Mouse (Mus musculus): Measurements from ENCODE around the gene Ccdc152.
A peak's percentile ranks its signal among the peaks of the same experiment; 100 is the strongest.

Ccdc152 gene

DNA sequence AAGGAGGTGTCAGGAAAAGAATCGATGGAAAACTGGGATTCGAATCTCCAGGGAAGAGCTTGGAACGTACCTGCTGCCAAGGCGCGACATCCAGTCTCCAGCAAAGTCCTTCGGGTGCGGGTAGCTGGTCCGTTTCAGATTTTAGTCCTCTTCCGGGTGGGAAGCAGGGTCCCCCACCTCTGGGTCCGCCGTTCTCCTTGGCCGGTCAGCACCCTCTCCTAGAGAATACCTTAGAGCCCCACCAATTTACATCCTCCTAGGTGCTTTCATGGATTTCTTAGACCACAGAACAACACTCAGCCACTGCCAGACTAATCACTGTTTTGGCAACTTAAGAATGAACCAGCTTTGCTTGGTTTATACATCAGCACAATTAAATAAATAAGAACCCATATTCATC is at the start of gene Ccdc152:
TSS of gene Ccdc152 (minus strand) at position 101 of the 400 bp plus-strand sequence.
- DNase-seq (ENCODE audit: low spot score in 2 of 2): no peak

DNA sequence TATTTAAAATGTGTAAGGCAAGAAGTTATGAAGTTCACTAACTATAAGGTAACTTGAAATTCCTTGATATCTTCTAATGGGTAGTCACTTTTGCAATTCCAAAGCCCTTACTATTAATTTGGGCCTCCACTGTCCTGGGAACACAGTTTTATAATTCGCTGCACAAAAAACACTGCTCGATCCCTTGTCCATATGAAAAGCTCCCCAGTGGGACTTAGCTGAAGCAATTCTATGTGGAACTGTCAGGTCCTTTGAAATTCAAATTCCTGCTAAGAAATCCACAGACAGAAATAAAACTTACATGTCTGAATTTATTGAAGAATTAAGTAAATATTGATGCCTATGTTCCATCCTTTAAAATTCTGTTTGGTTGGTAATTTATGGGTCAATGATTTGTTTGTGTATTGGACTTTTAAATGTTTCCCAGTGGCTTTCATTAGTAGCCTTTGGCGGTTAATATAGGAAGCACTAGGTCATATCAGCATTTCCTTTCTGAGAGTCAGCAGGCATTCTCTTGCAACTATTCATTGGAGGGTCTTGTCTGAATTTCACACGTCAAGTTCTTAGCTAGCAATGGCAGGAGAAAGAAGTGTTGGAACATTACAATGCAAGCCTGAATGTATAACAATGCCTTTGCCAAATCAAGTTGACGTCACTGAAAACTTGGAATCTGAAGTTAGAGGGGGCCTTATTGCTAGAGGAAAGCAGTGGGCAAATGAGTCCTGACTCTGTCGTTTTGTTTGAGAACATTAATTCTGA is 46.2 kb upstream of the Ccdc152 start:
- no peak for DNase-seq (ENCODE audit: low spot score in 2 of 2)

DNA sequence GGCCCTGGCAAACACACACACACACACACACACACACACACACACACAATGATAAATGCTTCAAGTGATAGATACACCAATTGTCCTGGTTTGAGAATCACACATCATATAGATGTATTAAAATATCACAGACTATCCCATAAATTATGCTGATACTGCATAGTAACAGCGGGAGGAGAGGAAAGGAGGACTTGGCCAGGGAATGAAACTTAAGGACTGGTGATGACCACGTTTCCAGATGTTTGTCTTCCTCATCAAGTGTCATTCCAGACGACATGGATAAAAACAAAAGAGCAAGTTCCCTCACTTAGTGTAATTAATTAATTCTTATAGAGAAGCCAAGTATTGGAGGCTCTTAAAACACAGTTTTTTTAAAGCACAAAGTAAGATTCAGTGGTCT is 43.4 kb upstream of the Ccdc152 start:
- no peak for DNase-seq (ENCODE audit: low spot score in 2 of 2)

DNA sequence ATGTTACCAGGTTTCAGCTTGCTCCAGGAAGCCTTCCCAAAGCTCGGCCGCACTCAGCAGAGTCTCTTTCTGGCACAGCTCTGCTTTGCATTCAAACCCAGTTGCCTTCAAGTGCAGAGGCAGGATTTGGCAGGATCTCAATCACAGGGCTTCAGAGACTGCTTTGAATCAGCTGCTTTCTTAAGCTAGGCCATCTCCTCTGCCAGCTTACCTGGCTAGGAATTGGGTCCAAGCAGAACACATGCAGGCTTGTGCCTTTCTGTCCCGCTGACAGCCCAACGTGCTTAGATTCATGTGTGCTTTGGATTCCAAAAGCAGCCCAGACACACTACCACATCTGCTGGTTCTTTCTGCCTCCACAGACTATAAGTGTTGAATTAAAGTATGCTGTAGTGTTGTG is 41.2 kb upstream of the Ccdc152 start:
- DNase-seq (ENCODE audit: low spot score in 2 of 2): peak; percentile 31 to 45

DNA sequence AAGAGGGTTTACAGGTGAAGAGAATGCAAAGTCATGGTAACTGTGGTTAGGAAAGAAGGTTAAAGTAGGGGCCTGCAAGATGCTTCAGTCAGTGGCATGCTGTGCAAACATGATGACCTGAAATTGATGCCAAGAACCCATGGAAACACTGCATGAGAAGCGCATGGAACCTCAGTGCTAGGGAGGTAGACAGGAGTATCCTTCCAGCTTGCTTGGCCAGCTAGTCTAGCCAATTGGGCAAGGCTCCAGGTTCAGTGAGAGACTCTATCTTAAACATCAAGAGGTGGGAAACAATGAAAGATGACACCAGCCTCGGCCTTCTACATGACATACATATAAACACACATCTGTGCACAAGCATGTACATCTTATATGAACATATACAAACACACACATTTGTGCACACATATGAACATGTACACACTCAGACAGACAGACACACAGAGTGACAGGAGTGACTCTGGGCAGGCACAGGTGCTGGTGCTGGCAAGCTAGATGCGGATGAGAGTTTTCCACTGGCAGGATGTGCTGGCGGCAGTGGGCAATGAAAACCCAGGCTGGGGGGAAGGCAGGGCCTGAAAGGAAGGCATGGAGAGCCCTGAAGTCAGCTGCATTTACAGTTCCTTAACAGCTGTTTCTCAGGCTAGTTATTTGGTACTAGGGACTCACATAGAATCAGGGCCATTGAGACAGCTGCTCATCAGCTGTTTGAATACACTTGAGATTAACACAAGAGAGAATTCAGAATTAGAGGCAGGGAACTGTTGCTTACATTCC is 38.7 kb upstream of the Ccdc152 start:
- DNase-seq (ENCODE audit: low spot score in 2 of 2): no peak

DNA sequence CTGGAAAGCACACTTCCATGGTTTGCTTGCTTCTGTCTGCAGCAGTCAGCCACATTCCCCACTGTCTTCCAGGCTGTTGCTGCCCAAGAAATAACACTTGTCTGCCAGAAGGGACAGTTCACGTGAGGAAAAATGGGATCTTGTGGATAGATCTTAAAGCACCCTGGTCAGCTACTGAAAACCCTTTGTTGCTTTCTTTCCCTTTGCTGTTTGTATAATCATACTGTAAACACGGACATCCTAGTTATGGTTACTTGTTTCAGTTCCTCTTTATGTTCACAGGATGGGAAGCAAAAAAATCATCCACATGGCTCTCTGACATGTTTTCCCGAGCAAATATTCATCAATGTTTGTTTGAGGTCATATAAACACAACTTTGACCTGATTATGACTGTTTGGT is 36.5 kb upstream of the Ccdc152 start:
- DNase-seq (ENCODE audit: low spot score in 2 of 2): no peak

DNA sequence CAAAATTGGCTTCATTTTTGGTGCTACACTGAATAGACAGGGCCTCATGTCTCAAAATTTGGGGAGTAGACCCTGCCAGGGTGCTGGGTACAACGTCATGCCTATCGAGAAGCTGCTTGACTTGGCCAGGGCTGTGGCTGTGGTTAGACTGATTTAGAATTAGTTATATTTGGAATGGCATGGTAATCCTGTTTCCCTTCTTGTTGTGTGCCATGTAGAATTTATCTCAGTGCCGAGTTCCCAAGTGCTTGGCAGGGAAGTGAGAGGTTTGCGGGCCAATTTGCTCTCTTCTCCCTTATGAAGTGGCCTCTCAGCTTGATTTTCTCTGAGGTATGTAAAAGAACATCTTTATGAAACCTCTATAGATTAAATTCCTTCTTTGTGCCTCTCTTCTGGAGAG is 29.2 kb upstream of the Ccdc152 start:
- no peak for DNase-seq (ENCODE audit: low spot score in 2 of 2)

DNA sequence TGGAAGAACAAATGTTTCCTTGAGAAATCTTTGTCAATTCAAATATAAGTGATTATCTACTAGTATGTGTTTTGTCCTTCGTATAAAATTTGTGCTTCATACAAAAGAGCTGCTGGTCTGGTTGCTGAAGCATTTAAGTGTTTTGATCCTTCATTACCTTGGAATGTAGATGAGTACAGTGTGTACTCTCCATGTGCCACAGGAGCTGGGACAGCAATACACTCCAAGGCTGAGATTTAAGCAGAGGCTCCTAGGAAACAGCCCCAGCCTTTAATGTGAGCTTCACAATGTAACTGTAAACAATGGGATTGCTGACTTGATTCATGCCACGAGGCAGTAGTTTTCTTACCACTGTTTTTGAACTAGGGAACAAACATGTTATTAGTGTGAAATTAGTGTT is 28.5 kb upstream of the Ccdc152 start:
- DNase-seq (ENCODE audit: low spot score in 2 of 2): no peak

DNA sequence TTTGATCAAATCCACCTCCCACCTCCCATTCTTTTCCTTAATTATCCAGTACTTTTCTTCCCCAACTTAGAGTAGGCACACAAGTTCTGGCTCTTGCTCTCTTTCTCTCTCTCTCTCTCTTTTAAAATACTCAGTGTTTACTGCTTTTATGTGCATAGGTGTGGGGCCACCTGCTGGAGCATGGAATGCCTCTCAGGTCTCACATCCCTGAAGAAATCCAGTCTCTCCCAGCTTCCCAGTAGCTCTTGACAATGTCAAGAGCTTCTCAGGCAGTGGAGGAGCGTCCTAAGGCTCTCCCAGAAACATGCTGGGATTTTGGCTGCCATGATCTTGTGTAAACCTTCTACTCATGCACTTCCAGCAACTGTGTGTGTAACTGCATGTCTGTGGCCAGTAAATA is 27.0 kb upstream of the Ccdc152 start:
- DNase-seq (ENCODE audit: low spot score in 2 of 2): no peak

DNA sequence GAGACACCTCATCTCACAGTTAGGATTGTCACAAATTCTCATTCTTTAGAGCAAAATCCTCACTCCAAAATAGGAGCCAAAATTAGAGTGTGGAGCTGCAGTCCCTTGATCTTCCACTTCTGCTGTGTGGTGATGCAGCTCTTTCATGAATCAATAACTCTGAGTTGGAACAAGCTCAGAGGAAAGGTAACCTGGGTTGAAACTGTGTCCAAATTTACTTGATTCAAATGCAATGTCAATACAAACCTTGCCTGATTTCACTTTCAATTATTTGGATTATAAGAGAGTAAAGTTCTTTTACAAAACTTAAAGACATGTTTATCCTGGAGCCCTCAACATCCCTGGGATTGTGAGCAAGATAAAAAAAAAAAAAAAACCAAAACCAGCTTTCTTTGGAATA is 19.7 kb upstream of the Ccdc152 start:
- no peak for DNase-seq (ENCODE audit: low spot score in 2 of 2)

DNA sequence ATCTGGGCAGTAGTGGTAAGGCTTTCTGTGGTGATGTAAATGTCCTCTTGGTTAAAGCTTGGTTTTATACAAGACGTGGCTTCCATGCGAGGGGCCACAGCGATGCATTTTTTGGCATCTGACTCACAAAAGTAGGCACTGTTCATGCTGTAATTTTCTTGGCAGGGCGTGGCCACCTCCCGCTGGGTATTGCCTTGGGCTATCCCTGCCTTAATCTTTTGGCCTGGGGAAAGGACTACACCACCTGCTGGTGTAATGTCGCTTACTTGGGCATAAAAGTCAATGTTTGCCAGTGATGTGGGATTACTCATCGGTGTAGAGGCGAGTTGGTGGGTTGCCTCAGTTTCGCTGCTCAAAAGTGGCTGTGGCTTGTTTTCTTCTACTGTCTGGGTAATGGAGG is 16.6 kb upstream of the Ccdc152 start:
- no peak for DNase-seq (ENCODE audit: low spot score in 2 of 2)

DNA sequence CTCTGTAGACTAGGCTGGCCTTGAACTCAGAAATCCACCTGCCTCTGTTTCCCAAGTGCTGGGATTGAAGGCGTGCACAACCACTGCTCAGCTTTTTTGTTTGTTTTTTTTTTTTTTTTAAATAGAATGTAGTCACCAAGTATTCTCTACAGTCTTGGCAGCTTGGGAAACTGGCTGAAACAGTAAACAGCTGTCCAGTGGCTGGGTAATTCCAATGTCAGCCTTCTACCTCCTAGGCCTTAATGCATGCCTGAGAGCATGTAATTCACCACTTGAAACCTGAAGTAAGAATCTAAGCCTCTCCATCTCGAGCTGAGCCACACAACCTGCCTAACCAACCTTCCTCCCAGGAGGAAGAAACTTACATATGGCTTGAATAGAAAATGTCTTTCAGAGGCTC is 13.3 kb upstream of the Ccdc152 start:
- DNase-seq (ENCODE audit: low spot score in 2 of 2): no peak

DNA sequence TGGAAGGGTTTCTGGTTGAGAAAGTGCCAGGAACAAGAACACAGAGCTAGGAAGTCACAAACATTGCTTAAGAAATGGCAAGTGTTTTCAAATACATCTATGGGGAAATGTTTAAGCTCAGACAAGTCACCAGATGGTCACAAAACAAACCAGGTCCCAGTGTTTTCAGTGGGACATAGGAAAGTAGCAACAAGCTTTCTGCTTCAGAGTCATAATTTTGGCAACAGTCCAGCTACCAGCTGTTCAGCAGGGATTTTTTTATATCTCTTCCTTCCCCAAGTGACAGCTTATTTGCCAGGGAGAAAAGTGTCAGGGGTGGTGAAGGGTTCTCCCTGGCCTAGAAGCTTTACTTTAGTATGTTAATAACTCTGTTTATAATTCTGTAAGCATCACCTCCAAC is 9.6 kb upstream of the Ccdc152 start:
- DNase-seq (ENCODE audit: low spot score in 2 of 2): no peak

DNA sequence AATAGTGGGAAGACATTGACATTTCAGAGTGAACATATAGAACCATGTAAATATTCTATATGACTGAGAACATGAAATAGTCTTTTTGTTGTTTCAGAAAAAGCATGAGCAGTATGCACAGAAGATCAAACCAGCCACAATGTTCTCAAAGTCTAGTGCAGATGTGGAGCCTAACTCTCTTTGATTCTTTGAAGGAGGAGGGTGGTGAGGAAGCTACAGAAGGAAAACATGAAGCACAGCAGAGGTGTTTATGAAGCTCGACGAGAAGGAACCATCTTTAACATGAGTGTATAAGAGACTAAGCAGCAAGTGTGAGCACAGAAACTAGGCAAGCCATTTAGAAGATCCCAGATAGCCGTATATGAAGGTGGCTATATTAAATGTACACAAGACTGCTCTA is 6.5 kb upstream of the Ccdc152 start:
- DNase-seq (ENCODE audit: low spot score in 2 of 2): no peak

DNA sequence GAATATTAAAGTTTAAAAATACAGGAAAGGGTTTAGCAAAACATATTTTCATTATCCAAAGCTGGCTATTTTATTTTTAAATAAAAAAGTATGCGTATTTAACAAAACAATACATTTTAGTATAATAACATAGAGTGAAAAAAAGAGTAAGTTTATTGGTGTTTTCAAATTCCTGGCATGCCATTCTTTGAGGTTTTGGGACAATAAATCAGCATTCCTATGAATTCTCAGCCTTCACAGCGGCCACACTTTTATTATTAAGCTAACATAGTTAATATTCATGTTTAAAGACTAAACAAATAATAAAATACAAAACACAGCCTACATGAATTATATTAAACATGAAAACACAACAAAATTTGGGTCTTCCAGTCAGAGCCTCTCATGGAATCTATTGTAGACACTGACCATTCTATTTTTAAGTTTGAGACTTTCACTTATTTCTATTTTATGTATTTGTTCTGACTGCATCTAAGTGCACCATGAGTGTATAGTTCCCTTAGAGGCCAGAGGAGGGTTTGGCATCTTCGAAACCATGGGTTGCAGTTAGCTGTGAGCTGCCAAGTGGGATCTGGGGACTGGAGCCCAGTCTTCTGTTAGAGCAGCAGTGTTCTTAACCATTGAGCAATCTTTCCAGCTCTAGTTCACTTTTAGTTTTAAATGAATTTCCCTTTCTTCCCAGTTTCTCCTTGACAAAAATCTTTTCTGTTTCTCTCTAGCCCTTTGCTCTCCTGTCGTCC is 2.8 kb downstream of the Ccdc152 start:
- DNase-seq (ENCODE audit: low spot score in 2 of 2): no peak

DNA sequence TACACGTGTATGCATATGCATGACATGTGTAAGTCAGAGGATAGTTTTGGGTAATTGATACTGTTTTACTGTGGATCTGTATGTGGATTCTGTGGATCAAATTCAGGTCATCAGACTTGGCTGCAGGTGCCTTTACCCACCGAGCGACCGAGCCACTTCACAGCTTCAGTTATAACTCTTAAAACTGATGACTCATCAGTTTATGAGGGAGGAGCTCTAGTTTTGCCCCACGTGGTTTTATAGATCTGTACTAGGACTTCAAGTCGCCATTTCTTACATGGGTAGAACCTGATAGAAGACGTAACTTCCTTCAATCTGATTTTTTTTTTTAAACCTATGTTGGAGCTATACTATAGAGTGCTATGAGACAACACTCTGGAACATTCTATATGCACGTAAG is 5.7 kb downstream of the Ccdc152 start:
- DNase-seq (ENCODE audit: low spot score in 2 of 2): no peak

DNA sequence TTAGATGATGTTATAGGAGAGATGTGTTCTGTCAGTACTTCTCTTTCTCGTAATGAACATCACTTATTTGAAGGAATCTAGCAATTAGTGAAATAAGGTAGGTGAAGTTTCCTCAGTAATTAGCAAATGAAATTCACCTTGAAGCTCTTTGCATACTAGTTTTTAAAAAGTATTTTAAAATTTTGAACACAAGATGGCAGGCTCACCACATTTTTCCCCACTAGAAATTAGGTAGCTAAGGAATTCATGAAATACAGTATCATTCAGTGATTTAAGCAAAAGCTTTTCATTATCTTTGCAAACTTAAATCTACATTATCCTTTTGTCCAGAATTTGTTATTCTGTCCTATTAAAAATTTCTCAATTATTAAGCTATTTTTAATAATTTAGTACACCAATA is 7.3 kb downstream of the Ccdc152 start:
- DNase-seq (ENCODE audit: low spot score in 2 of 2): no peak

DNA sequence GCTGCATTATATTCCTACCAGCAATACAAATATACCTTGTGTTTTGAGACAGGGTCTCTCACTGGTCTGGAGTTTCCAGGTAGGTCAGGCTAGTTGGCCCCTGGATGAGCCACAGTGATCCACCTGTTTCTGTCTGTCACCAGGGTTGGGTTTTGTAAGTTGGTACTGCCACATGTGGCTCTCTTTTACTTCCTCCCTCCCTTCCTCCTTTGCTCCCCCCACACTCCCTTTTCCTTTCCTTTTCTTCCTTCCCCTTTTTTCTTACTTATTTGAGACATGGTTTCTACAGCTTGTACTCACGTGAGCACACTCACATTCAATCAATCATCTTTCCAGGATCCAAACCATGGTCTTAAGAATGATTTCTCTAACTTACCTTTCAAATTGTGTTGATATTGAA is 9.8 kb downstream of the Ccdc152 start:
- DNase-seq (ENCODE audit: low spot score in 2 of 2): no peak

DNA sequence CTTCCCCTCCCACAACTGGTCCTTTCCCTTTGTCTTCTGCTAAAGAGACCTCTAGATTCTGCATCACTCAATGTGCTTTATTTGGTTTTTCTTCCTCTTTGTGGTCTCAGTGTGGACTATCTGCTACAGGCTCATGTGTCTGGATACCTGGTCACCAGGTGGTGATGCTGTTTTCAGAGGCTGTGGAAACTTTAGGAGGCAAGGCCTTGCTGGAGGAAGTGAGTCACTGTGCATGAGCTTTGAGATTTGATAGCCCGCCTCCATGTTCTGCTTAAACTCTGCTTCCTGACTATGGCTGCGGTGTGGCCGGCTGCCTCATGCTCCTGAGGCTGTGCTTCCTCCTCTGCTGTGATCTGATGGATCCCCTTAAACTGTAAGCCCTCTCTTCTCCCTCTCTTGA is 12.9 kb downstream of the Ccdc152 start:
- no peak for DNase-seq (ENCODE audit: low spot score in 2 of 2)

DNA sequence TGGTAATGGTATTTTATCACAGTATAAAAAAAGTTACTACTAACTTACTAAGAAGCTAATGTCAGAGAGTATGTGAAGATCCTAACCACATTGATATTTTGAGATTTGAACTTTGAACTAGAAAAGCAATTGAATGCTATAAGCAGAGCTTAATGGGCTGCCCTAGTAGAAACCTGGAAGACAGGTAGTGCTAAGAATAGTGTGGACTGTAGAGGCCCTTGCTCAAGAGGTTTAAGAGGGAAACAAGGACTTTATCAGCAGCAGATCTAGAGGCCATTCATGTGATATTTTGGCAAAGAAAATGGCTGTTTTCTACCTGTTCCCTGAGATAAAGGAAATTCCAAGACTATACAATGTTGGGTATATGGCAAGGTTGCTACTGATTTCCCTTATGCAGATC is 17.3 kb downstream of the Ccdc152 start:
- no peak for DNase-seq (ENCODE audit: low spot score in 2 of 2)

DNA sequence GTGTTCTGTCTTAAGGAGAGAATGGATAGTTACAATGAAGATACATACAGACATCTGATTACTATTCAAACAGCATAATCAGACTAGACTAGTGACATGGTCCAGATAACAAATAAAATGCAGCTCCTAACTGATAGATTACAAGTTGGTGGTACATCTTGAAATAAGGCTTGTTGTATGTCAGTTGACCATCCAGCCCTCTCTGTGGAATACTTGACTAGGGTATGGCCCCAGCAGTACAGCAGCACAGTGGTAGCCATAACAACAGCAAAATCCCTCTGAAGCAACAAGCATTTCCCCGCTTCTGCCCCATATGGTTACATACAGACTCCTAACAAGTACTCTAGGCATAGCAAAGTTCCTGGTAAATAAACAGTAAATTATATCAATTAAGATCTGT is 21.6 kb downstream of the Ccdc152 start:
- DNase-seq (ENCODE audit: low spot score in 2 of 2): no peak

DNA sequence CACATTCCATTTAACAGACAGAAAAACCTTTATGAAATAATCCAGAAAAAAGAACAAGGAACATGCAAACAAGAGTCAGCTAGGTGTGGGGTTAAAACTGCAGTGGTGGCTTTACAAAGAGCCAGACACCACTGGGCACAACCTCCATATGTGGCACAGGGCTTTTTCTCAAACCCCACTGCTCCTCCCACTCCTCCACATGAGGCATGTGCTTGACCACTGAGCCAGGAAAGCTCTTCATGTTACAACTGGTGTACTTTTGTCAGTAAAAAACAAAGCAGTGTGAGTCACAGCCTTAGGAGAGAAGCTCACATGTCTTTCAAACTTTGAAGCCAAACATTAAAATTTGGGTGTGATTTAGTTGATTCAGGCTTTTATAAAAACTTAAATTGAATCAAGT is 22.1 kb downstream of the Ccdc152 start:
- DNase-seq (ENCODE audit: low spot score in 2 of 2): no peak

DNA sequence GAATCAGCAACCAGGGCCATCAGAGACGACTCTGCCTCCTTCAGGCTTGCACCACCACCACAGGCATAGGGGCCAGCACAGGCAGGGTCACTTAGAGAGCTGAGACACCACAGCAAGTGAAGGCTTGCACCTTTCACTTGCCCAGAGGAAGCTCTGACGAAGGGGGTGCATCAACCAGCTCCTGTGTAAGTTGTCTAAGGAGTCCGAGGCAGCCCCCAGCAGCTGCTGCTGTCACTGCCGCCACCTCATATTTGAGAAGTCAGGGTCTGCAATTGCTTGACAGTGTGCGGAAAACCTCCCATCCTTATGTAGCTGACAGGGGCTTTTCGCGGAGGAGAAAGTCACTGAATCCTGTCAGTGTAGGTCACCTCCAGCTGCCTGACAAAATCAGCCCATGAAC is 24.1 kb downstream of the Ccdc152 start:
- no peak for DNase-seq (ENCODE audit: low spot score in 2 of 2)
